Mouse (Mus musculus): ENCODE measurements around the gene Mbnl3. TPM values are rescaled to one million over a fixed set of nuclear protein-coding genes. Genes with fewer than 3 reads are reported as not detected.

The Mbnl3 gene
- 1 to 10 TPM; 4.2 to 5.3 TPM for total RNA-seq (2021)
- long read RNA-seq, experiment 1 = 0 reads
- long read RNA-seq, experiment 2 = 0 reads

- DNase-seq = no peak
These were observed at the start of gene Mbnl3 for GRCm38 (mm10) chrX:51206432-51206831. Gene Mbnl3 (minus strand): TSS chrX:51206532.

GRCm38 (mm10) chrX:51205548-51206324 lies 596 bp downstream of the Mbnl3 start:
- DNase-seq = peak; percentile 54

GRCm38 (mm10) chrX:51204626-51205547 lies 1.4 kb downstream of the Mbnl3 start:
- DNase-seq = peak; percentile 27

- no peak for DNase-seq
These were observed 9.3 kb downstream of the Mbnl3 start for GRCm38 (mm10) chrX:51197012-51197411.

- DNase-seq = no peak
These were observed 34.4 kb downstream of the Mbnl3 start for GRCm38 (mm10) chrX:51171914-51172313.

- DNase-seq = peak; percentile 3
These were observed 34.9 kb downstream of the Mbnl3 start for GRCm38 (mm10) chrX:51171413-51171812.

GRCm38 (mm10) chrX:51170404-51170803 lies 35.9 kb downstream of the Mbnl3 start:
- no peak for DNase-seq

- no peak for DNase-seq
These were observed 36.8 kb downstream of the Mbnl3 start for GRCm38 (mm10) chrX:51169476-51170045.

- DNase-seq = no peak
These were observed 38.4 kb downstream of the Mbnl3 start for GRCm38 (mm10) chrX:51167976-51168375.

GRCm38 (mm10) chrX:51164766-51165165 lies 41.6 kb downstream of the Mbnl3 start:
- no peak for DNase-seq

GRCm38 (mm10) chrX:51148436-51148835 lies 57.9 kb downstream of the Mbnl3 start:
- DNase-seq = no peak

GRCm38 (mm10) chrX:51146351-51146750 lies 60.0 kb downstream of the Mbnl3 start:
- peak; percentile 4 for DNase-seq

GRCm38 (mm10) chrX:51140055-51140454 lies 66.3 kb downstream of the Mbnl3 start:
- no peak for DNase-seq

GRCm38 (mm10) chrX:51131325-51131724 lies 75.0 kb downstream of the Mbnl3 start:
- no peak for DNase-seq

- DNase-seq = no peak
These were observed 103.6 kb downstream of the Mbnl3 start for GRCm38 (mm10) chrX:51102748-51103147.

- no peak for DNase-seq
These were observed 121.4 kb downstream of the Mbnl3 start for GRCm38 (mm10) chrX:51084972-51085371.

- no peak for DNase-seq
These were observed 122.1 kb downstream of the Mbnl3 start for GRCm38 (mm10) chrX:51084211-51084610.

GRCm38 (mm10) chrX:51076744-51077143 lies 129.6 kb downstream of the Mbnl3 start:
- DNase-seq = peak; percentile 5
